Mouse (Mus musculus) kidney, adult 2 months (tissue): ENCODE measurements at regions not wholly inside any gene's neighbourhood (a gene's known extent, or its start where the extent isn't known, plus 50 kb on each side); places are given as distances from the start of the nearest gene placed in this dataset.
A peak's percentile ranks its signal among the peaks of the same experiment; 100 is the strongest.

Experiments
- DNase-seq: peaks from one replicate; pipeline ENCODE4 v3.0.0; 2021
- H3K27ac ChIP-seq: fragments of 200-500 bp; 2 replicates; pipeline ENCODE4 v1.5.1; 2012; ENCODE audit warnings: low read depth, low read length, control low read depth, inconsistent platforms; ENCODE audit not compliant: insufficient read depth
- H3K27me3 ChIP-seq: fragments of 200-500 bp; replicated peaks from 2 replicates; pipeline ENCODE4 v1.6.1; 2012; ENCODE audit warnings: mild to moderate bottlenecking, moderate library complexity, low read length, inconsistent platforms; ENCODE audit not compliant: control insufficient read depth, insufficient read depth
- H3K36me3 ChIP-seq: fragments of 200-500 bp; 2 replicates; pipeline ENCODE4 v1.6.1; 2012; ENCODE audit warnings: mild to moderate bottlenecking, moderate library complexity, low read length, inconsistent platforms; ENCODE audit not compliant: control insufficient read depth, insufficient read depth
- H3K4me1 ChIP-seq: fragments of 200-500 bp; 2 replicates; pipeline ENCODE4 v1.6.1; 2011; ENCODE audit warnings: low read length; ENCODE audit not compliant: control insufficient read depth, insufficient read depth
- H3K4me3 ChIP-seq: fragments of 200-500 bp; 2 replicates; pipeline ENCODE4 v1.5.1; 2011; ENCODE audit warnings: mild to moderate bottlenecking, low read depth, low read length, control low read depth; ENCODE audit not compliant: insufficient read depth
- CTCF ChIP-seq: fragments of 200-500 bp; conservative IDR thresholded peaks from 2 replicates; pipeline ENCODE4 v1.5.1; 2011; ENCODE audit warnings: low read depth, mild to moderate bottlenecking, control low read depth, low read length, moderate library complexity, mixed read lengths; ENCODE audit not compliant: insufficient read depth, insufficient read length
- POLR2A ChIP-seq: fragments of 200-500 bp; IDR thresholded peaks from one replicate; pipeline ENCODE4 v1.6.1; 2011; ENCODE audit warnings: low read depth, low read length, control low read depth
- WGBS: fragments of 180-500 bp; shearing (Covaris S2); methylation state at CpG from one replicate; pipeline ENCODE4 v1.1.7; 2018; 5-methylcytosine and 5-hydroxymethylcytosine counted together

DNA sequence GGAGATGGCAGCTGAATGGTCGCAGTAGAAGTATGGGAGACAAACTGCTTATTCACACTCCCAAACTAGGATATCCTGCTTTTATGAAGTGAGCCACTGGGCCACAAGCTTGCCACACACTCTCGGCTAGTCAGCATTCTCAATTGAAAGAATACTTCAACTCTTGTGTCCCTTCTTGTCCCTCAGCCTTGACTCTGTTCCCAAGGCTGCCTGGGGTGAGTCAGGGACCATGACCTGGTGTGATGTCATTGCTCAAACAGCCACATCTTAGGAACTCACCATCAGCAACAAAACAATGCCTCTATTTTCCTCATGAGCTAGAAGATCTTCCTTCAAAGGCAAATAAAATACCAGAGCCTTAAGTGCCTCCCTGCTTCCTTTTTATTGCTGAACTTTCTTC lies 224.6 kb downstream of the Klf6 start:
- TF ChIP-seq CTCF (no peak), POLR2A (no peak)
- Histone ChIP-seq H3K4me1 (no peaks in the 10 kb centered on the region), H3K27ac (no peak overlapping the region), H3K4me3 (no peak overlapping the region), H3K36me3 (no peaks in the 10 kb centered on the region), H3K27me3 (no peaks in the 10 kb centered on the region)
- DNase-seq: no peak
- 64% methylated on average over 2 of the region's 2 CpGs for WGBS

GRCm38 (mm10) chr13:6109018-6109657 lies 247.9 kb downstream of the Klf6 start:
- H3K27me3 ChIP-seq: no peaks in the 10 kb centered on the region
- 92% methylated on average over 7 of the region's 7 CpGs for WGBS
- H3K36me3 ChIP-seq: no peaks in the 10 kb centered on the region
- DNase-seq: no peak
- no peak overlapping the region for H3K4me3 ChIP-seq
- H3K27ac ChIP-seq: no peak overlapping the region
- no peaks in the 10 kb centered on the region for H3K4me1 ChIP-seq
- TF ChIP-seq POLR2A (no peak), CTCF (no peak)

- H3K4me3 ChIP-seq: no peak overlapping the region
- WGBS: 80% methylated on average over 1 of the region's 1 CpGs
- H3K4me1 ChIP-seq: no peaks in the 10 kb centered on the region
- DNase-seq: no peak
- no peak overlapping the region for H3K27ac ChIP-seq
- no peak for TF ChIP-seq POLR2A
- no peak for TF ChIP-seq CTCF
- H3K36me3 ChIP-seq: no peaks in the 10 kb centered on the region
- no peaks in the 10 kb centered on the region for H3K27me3 ChIP-seq
Observed at GRCm38 (mm10) chr13:6119703-6120102, 258.4 kb downstream of the Klf6 start.

DNA sequence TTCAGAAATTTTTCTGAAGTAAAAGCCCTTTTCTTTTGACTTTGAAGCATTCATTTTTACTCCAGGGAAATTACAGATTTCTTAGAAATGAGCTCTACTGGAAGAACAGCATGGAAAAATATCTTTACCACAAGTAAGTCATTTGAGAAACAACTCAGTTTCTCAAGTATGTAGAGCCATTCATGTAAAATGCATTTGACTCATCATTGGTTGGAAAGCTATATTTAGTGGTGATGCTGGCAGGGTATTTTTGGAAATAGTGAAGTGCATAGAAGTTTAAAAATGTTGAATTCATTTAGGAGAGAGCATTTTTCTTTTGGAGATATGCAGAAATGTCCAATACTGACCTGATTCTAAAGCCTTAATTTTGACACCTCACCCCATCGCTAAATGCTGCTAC lies 266.0 kb downstream of the Klf6 start:
- Histone ChIP-seq H3K27me3 (no peaks in the 10 kb centered on the region), H3K4me1 (no peaks in the 10 kb centered on the region), H3K27ac (no peak overlapping the region), H3K36me3 (no peaks in the 10 kb centered on the region), H3K4me3 (no peak overlapping the region)
- WGBS: 100% methylated on average over 1 of the region's 1 CpGs
- no peak for TF ChIP-seq CTCF
- no peak for DNase-seq

- no peak overlapping the region for H3K27ac ChIP-seq
- no peaks in the 10 kb centered on the region for H3K36me3 ChIP-seq
- WGBS: 44% methylated on average over 1 of the region's 1 CpGs
Observed at GRCm38 (mm10) chr13:6128903-6129302, 267.6 kb downstream of the Klf6 start.

DNA sequence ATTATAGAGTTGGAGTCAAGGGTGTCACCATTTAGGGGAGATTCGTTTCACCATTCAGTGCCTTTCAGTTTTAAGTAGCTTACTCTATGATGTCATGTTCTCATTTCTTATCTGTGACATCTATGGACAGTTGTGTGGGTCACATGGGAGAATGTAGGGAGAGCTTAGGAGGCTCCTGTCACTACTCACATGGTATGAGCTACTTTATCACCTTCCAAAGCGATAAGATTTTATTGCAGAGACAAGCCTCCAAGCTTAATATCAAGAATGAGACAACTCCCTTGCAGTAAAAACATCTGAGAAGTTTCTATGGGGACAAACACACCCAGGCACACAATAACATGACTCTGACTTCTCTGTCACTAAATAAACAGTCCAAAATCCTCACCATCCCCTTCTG lies 270.1 kb downstream of the Klf6 start:
- no peaks in the 10 kb centered on the region; the same call in 1 of the 2 replicates for H3K27me3 ChIP-seq

More at GRCm38 (mm10) chr13:6128903-6129302, 267.6 kb downstream of the Klf6 start:
- Histone ChIP-seq H3K4me3 (no peak overlapping the region), H3K27me3 (no peaks in the 10 kb centered on the region), H3K4me1 (no peaks in the 10 kb centered on the region)
- DNase-seq: peak; percentile 2
- TF ChIP-seq POLR2A (no peak), CTCF (no peak)

GRCm38 (mm10) chr13:6137170-6137569 lies 275.9 kb downstream of the Klf6 start:
- H3K36me3 ChIP-seq: no peaks in the 10 kb centered on the region
- WGBS: 51% methylated on average over 4 of the region's 4 CpGs
- DNase-seq: no peak
- H3K4me3 ChIP-seq: no peak overlapping the region
- TF ChIP-seq POLR2A: no peak
- no peak for TF ChIP-seq CTCF
- H3K27ac ChIP-seq: no peak overlapping the region
- no peaks in the 10 kb centered on the region for H3K4me1 ChIP-seq
- H3K27me3 ChIP-seq: no peaks in the 10 kb centered on the region; the same call in 1 of the 2 replicates

More for the DNA sequence above, 270.1 kb downstream of the Klf6 start:
- 52% methylated on average over 2 of the region's 2 CpGs for WGBS
- no peaks in the 10 kb centered on the region for H3K36me3 ChIP-seq
- H3K27ac ChIP-seq: no peak overlapping the region
- TF ChIP-seq CTCF (no peak), POLR2A (no peak)
- no peak for DNase-seq
- H3K4me1 ChIP-seq: no peaks in the 10 kb centered on the region
- H3K4me3 ChIP-seq: no peak overlapping the region
